Mouse (Mus musculus) cerebellum, adult 2 months (tissue): ENCODE measurements at regions not wholly inside any gene's neighbourhood (a gene's known extent, or its start where the extent isn't known, plus 50 kb on each side); places are given as distances from the start of the nearest gene placed in this dataset.

ENCODE experiments used
- CTCF ChIP-seq: fragments of 200-500 bp; IDR thresholded peaks from 2 replicates; pipeline ENCODE4 v1.5.1; 2011; ENCODE audit warnings: low read depth, mild to moderate bottlenecking, control low read depth, low read length, moderate library complexity, borderline replicate concordance; ENCODE audit not compliant: insufficient read depth
- POLR2A ChIP-seq: fragments of 200-500 bp; IDR thresholded peaks from 2 replicates; pipeline ENCODE4 v1.6.1; 2011; ENCODE audit warnings: low read length, control low read depth, borderline replicate concordance; ENCODE audit not compliant: insufficient read depth

DNA sequence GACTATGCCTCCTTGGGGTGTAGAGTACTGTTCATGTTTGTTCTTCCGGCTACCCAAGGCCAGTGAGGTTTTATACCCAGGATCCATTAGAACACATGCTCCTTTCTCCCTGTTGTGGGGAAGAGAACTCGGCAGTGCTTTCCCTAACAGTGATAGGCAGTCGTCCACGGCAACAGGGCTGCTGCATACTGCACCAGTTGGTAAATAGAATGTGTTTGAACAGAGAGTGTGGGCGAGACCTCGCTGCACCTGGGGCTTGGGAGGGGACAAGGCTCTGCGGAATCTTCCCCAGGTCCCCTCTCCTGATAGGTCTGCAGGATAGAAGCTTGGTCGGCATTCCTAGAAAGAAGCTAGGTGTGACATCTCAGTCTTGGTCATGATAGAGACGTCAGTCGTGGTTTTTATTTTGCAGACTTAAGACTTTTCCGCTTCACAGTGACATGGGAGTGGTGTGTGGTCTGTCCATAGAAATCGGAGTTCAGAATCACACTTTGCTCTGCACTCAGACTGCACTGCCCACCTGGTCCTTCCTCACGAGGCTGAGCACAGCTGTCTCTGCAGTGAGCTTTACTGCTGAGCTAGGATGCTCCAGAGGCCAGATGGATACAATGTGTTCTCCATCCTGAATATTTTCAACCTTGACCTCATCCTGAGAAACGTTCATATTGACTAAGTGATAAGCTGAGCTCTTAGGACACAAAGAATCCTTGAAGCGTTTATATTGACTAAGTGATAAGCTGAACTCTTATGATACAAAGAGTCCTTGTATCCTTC is 162.8 kb upstream of the Ubl3 start:
- TF ChIP-seq CTCF (no peak), POLR2A (no peak)
